Mouse (Mus musculus) spleen, adult 2 months (tissue): ENCODE results near the gene Cd46. TPM values are rescaled to one million over a fixed set of nuclear protein-coding genes. Genes with fewer than 3 reads are reported as not detected.

ENCODE experiments used
- DNase-seq, 2 experiments: peaks; one replicate each; pipeline versions ENCODE4 v3.0.0 to v3.0.0-alpha.2; 2012 to 2021; ENCODE audit warnings: low spot score in 2 of 2, low read depth in 1 of 2
- H3K27ac ChIP-seq: fragments of 200-500 bp; 2 replicates; pipeline ENCODE4 v1.5.1; 2012; ENCODE audit warnings: low read length, inconsistent platforms; ENCODE audit not compliant: insufficient read depth
- H3K27me3 ChIP-seq: fragments of 200-500 bp; 2 replicates; pipeline ENCODE4 v1.6.1; 2012; ENCODE audit warnings: mild to moderate bottlenecking, moderate library complexity, low read length, inconsistent platforms; ENCODE audit not compliant: control insufficient read depth, insufficient read depth
- H3K36me3 ChIP-seq: fragments of 200-500 bp; 2 replicates; pipeline ENCODE4 v1.6.1; 2012; ENCODE audit warnings: mild to moderate bottlenecking, low read length, inconsistent platforms; ENCODE audit not compliant: control insufficient read depth, insufficient read depth
- H3K4me1 ChIP-seq: fragments of 200-500 bp; 2 replicates; pipeline ENCODE4 v1.6.1; 2011; ENCODE audit warnings: inconsistent platforms; ENCODE audit not compliant: control insufficient read depth, insufficient read depth, insufficient read length
- H3K4me3 ChIP-seq: fragments of 200-500 bp; 2 replicates; pipeline ENCODE4 v1.5.1; 2011; ENCODE audit warnings: mild to moderate bottlenecking, inconsistent platforms; ENCODE audit not compliant: insufficient read depth, insufficient read length; ENCODE audit errors: extremely low read depth
- CTCF ChIP-seq: fragments of 200-500 bp; IDR thresholded peaks from 2 replicates; pipeline ENCODE4 v1.5.1; 2011; ENCODE audit warnings: mild to moderate bottlenecking, inconsistent platforms; ENCODE audit not compliant: insufficient read depth, insufficient read length, insufficient replicate concordance; ENCODE audit errors: extremely low read depth
- POLR2A ChIP-seq: fragments of 200-500 bp; IDR thresholded peaks from 2 replicates; pipeline ENCODE4 v1.6.1; 2011; ENCODE audit warnings: low read depth, low read length, inconsistent platforms
- WGBS: fragments of 180-500 bp; shearing (Covaris S2); methylation state at CpG from one replicate; pipeline ENCODE4 v1.1.7; 2018; 5-methylcytosine and 5-hydroxymethylcytosine counted together
- polyA plus RNA-seq: library from polyadenylated mRNA; depleted of rRNA; stranded (reverse); fragments of >200 nt; gene quantifications from 2 replicates; pipeline ENCODE4 v1.2.3, GENCODE M21; 2012; rRNA removed

The Cd46 gene
- polyA plus RNA-seq, 1 experiment = 0.56 TPM

GRCm38 (mm10) chr1:194993409-194993988 lies 98.5 kb downstream of the Cd46 start:
- no peak overlapping the region for H3K4me3 ChIP-seq
- 67% methylated on average over 1 of the region's 1 CpGs for WGBS
- no peak overlapping the region for H3K27ac ChIP-seq
- H3K4me1 ChIP-seq = peaks cover 7% of the 10 kb centered on the region
- TF ChIP-seq CTCF = no peak
- TF ChIP-seq POLR2A = no peak
- H3K27me3 ChIP-seq = no peaks in the 10 kb centered on the region
- H3K36me3 ChIP-seq = no peaks in the 10 kb centered on the region
- no peak for DNase-seq

GRCm38 (mm10) chr1:194992589-194993317 lies 99.3 kb downstream of the Cd46 start:
- Histone ChIP-seq H3K36me3 (no peaks in the 10 kb centered on the region), H3K4me3 (no peak overlapping the region), H3K4me1 (peaks cover 8% of the 10 kb centered on the region), H3K27ac (no peak overlapping the region), H3K27me3 (no peaks in the 10 kb centered on the region)
- TF ChIP-seq CTCF = no peak
- TF ChIP-seq POLR2A = no peak
- WGBS = 52% methylated on average over 5 of the region's 5 CpGs
- DNase-seq = no peak

- H3K36me3 ChIP-seq = no peaks in the 10 kb centered on the region
- no peak overlapping the region for H3K4me3 ChIP-seq
- H3K4me1 ChIP-seq = peaks cover 10% of the 10 kb centered on the region
- no peak for DNase-seq
- 92% methylated on average over 2 of the region's 2 CpGs for WGBS
- no peaks in the 10 kb centered on the region for H3K27me3 ChIP-seq
- no peak overlapping the region for H3K27ac ChIP-seq
- TF ChIP-seq CTCF (no peak), POLR2A (no peak)
Measured at GRCm38 (mm10) chr1:194991654-194992053, 100.4 kb downstream of the Cd46 start.

GRCm38 (mm10) chr1:194990976-194991375 lies 101.1 kb downstream of the Cd46 start:
- H3K4me1 ChIP-seq = peaks cover 11% of the 10 kb centered on the region
- no peak for TF ChIP-seq POLR2A
- no peak for TF ChIP-seq CTCF

GRCm38 (mm10) chr1:194989024-194989423 lies 103.0 kb downstream of the Cd46 start:
- TF ChIP-seq CTCF = no peak
- no peak for TF ChIP-seq POLR2A
- no peak for DNase-seq
- no peak overlapping the region for H3K4me3 ChIP-seq
- 92% methylated on average over 1 of the region's 1 CpGs for WGBS
- no peaks in the 10 kb centered on the region for H3K27me3 ChIP-seq
- H3K4me1 ChIP-seq = peaks cover 6% of the 10 kb centered on the region
- no peak overlapping the region for H3K27ac ChIP-seq
- no peaks in the 10 kb centered on the region for H3K36me3 ChIP-seq

More at GRCm38 (mm10) chr1:194990976-194991375, 101.1 kb downstream of the Cd46 start:
- Histone ChIP-seq H3K27me3 (no peaks in the 10 kb centered on the region), H3K27ac (no peak overlapping the region), H3K4me3 (no peak overlapping the region), H3K36me3 (no peaks in the 10 kb centered on the region)
- WGBS = 89% methylated on average over 2 of the region's 2 CpGs
- DNase-seq = no peak

Other genes with a start within 250 kb of the Cd46 start
- 5.3 and 6.4 TPM in 2 replicates for gene Cd34, start 153.4 kb downstream of the Cd46 start, polyA plus RNA-seq
- 25.2 and 47.2 TPM in 2 replicates for gene Cr1l, start 39.3 kb upstream of the Cd46 start, polyA plus RNA-seq
- gene Cr2, start 84.5 kb upstream of the Cd46 start, polyA plus RNA-seq = 41.6 and 53.0 TPM in 2 replicates